Mouse (Mus musculus): ENCODE measurements at regions not wholly inside any gene's neighbourhood (a gene's known extent, or its start where the extent isn't known, plus 50 kb on each side); places are given as distances from the start of the nearest gene placed in this dataset.

DNA sequence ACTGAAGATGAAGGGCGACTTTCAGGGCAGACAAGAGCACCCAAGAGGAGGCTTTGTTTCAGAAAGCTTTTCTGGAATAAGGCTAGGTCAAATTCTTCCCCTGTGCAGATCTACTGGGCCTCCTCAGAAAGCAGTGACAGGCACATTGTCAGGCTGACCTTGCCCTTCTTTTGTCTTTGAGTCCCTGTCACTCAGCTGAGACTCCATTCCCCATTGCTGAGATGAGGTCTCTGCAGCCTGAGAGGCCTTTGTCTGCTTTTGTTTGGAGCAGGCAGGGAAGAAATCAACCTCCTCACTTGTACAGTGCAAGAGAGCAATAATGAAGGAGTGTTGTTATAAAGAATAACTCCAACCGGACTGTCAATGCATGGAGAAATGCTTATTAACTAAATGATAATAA lies 327.4 kb downstream of the Cmpk2 start:
- TF ChIP-seq CTCF (IDR thresholded peaks at IDR 0.05; ENCODE audit: insufficient read depth, low read depth, low read length) (no peak), POLR2A (IDR thresholded peaks at IDR 0.05; ENCODE audit: insufficient read depth, low read depth, low read length) (no peak)
